Mouse (Mus musculus) ES-Bruce4 (cell line): ENCODE measurements around the gene Frmd4a. TPM values are rescaled to one million over a fixed set of nuclear protein-coding genes. Genes with fewer than 3 reads are reported as not detected.

Experiments used
- H3K27ac ChIP-seq: 2 replicates; pipeline ENCODE4 v1.5.1; 2012; ENCODE audit warnings: low read length, inconsistent platforms; ENCODE audit not compliant: insufficient read depth
- H3K27me3 ChIP-seq: 2 replicates; pipeline ENCODE4 v1.6.1; 2012; ENCODE audit warnings: mild to moderate bottlenecking, low read length, inconsistent platforms; ENCODE audit not compliant: control insufficient read depth, poor library complexity, insufficient read depth, severe bottlenecking
- H3K36me3 ChIP-seq: 2 replicates; pipeline ENCODE4 v1.6.1; 2012; ENCODE audit warnings: inconsistent platforms, mild to moderate bottlenecking, low read length, moderate library complexity; ENCODE audit not compliant: control insufficient read depth, poor library complexity, insufficient read depth, severe bottlenecking
- H3K4me1 ChIP-seq: one replicate; pipeline ENCODE4 v1.8.1; 2011; ENCODE audit warnings: low read length; ENCODE audit not compliant: control insufficient read depth, insufficient read depth
- H3K4me3 ChIP-seq: 2 replicates; pipeline ENCODE4 v1.5.1; 2011; ENCODE audit warnings: low read depth, mild to moderate bottlenecking, low read length
- H3K9ac ChIP-seq: 2 replicates; pipeline ENCODE4 v1.6.1; 2012; ENCODE audit warnings: low read depth, mild to moderate bottlenecking, inconsistent platforms; ENCODE audit not compliant: poor library complexity, severe bottlenecking
- H3K9me3 ChIP-seq: replicated peaks from 2 replicates; pipeline ENCODE4 v1.6.1; 2012; ENCODE audit warnings: mild to moderate bottlenecking, low read length, inconsistent platforms; ENCODE audit not compliant: control insufficient read depth, poor library complexity, insufficient read depth, severe bottlenecking
- CTCF ChIP-seq: IDR thresholded peaks from one replicate; pipeline ENCODE4 v1.8.1; 2011; ENCODE audit warnings: low read depth, low read length
- EP300 ChIP-seq: IDR thresholded peaks from 2 replicates; pipeline ENCODE4 v1.6.1; 2011; ENCODE audit warnings: low read depth, low read length; ENCODE audit not compliant: insufficient read depth
- POLR2A ChIP-seq: IDR thresholded peaks from one replicate; pipeline ENCODE4 v1.8.1; 2011; ENCODE audit warnings: low read length; ENCODE audit not compliant: insufficient read depth
- polyA plus RNA-seq: library from polyadenylated mRNA; stranded (reverse); fragments of >200 nt; gene quantifications from 2 replicates; pipeline ENCODE4 v1.2.4, GENCODE M21; 2011; ENCODE audit warnings: low read depth; ENCODE audit not compliant: missing spikeins, insufficient read depth, insufficient read length

Frmd4a gene
- polyA plus RNA-seq, 1 experiment: 5.6 TPM

DNA sequence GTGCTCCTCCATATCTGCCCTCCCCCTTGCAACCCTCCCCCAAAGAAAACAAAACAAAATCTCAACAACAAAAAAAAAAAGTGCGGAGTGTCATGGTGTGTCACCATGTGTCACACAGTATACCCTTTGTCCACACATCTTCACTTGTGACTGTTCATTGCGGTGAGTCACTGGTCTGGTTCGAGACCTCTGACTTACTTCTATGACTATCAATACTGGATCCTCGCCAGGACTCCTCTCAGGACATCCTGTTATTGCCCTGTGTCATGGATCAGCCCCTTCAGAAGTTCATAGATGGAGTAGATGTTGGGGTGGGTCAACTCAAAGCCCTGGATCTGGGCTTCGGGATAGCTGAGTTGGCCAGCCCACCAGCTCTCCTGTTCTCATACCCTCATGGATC, 462.7 kb downstream of the Frmd4a start:
- Histone ChIP-seq H3K36me3 (no peaks in the 10 kb centered on the region), H3K4me3 (no peak overlapping the region), H3K27me3 (no peaks in the 10 kb centered on the region), H3K9me3 (no peaks in the 10 kb centered on the region), H3K27ac (no peak overlapping the region), H3K4me1 (no peaks in the 10 kb centered on the region), H3K9ac (no peak overlapping the region)
- TF ChIP-seq CTCF (no peak), POLR2A (no peak), EP300 (no peak)

DNA sequence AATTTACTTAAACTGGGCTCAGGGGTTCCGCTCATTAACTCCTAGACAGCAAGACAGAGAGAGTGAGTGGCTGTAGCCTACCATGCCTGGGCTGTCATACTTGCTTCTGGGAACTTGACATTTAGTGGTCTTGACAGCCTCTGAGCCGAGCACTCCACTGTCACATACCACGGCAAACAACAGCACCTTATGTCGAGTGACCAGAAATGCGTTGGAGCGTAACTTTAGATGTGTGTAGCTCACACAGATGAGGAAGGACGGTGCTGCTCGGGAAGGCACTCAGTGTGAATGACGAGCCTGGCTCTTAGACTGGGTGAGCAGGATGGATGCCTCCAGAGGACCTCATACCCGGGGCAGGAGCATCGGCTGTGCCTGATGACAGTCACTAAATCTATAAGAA, 463.6 kb downstream of the Frmd4a start:
- no peak overlapping the region for H3K9ac ChIP-seq
- H3K36me3 ChIP-seq: no peaks in the 10 kb centered on the region
- H3K27ac ChIP-seq: no peak overlapping the region
- H3K27me3 ChIP-seq: no peaks in the 10 kb centered on the region
- H3K4me3 ChIP-seq: no peak overlapping the region
- no peak for TF ChIP-seq EP300
- TF ChIP-seq CTCF: no peak
- no peak for TF ChIP-seq POLR2A
- H3K9me3 ChIP-seq: no peaks in the 10 kb centered on the region
- no peaks in the 10 kb centered on the region for H3K4me1 ChIP-seq

DNA sequence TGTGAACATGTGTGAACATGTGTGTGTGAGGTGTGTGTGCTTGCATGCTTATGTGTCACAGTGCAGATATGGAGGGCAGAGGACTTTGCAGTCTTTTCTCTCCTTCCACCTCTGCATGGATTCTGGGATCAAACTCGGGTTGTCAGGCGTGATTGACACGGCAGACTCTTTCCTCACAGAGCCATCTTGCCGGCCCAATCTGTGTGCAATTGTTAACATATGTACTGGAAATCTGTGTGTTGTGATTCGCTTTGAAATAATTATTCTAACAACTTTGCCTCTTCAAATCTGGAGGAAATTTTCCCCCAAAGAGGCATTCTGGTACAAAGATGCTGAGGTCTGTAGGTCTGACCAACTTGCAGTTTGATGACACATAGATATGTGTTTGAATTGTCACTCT, 468.7 kb downstream of the Frmd4a start:
- no peaks in the 10 kb centered on the region for H3K4me1 ChIP-seq
- no peak for TF ChIP-seq EP300
- TF ChIP-seq CTCF: no peak
- no peak for TF ChIP-seq POLR2A
- H3K36me3 ChIP-seq: no peaks in the 10 kb centered on the region
- H3K9ac ChIP-seq: no peak overlapping the region
- no peak overlapping the region for H3K4me3 ChIP-seq
- no peaks in the 10 kb centered on the region for H3K9me3 ChIP-seq
- no peaks in the 10 kb centered on the region for H3K27me3 ChIP-seq
- H3K27ac ChIP-seq: no peak overlapping the region

DNA sequence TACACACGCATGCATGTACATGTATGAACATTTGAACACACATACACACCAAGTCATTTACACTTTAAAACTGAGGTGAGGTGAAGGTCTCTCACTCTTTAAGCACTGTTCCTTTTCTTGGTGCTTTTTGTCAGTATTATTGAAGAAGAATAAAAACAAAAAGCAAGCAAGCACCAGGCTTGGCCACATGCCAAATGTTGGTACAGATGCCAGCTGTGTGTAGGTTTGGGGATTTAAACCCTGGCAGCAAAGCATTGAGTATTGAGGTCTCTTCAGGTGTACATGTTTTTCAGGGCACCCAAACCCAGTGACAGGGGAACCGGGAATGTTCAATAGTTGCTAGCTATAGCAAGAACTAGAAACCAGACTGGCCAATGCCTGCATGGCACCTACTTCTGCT, 469.8 kb downstream of the Frmd4a start:
- Histone ChIP-seq H3K27me3 (no peaks in the 10 kb centered on the region), H3K9ac (no peak overlapping the region), H3K27ac (no peak overlapping the region), H3K4me3 (no peak overlapping the region), H3K36me3 (no peaks in the 10 kb centered on the region), H3K4me1 (no peaks in the 10 kb centered on the region), H3K9me3 (no peaks in the 10 kb centered on the region)
- TF ChIP-seq CTCF: no peak
- no peak for TF ChIP-seq EP300
- TF ChIP-seq POLR2A: no peak

DNA sequence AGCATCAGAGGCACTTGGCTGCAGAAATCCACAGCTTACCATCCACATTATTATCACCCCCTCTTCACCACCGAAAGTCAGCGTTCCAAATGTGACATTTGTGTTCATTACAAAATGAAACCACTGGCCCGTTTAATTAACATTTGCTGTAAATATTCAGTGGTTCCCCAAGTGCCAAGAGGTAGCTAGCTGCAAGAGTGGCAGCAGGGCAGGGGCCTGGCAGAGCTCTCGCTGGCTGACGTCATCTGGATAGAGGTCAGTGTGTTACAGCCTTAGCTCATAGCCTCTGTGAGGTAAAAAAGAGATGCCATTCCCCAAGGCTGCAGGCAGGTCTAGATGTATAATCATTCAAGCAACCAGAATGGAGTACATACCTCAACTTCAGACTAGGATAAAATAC, 473.3 kb downstream of the Frmd4a start:
- no peak for TF ChIP-seq EP300
- no peak for TF ChIP-seq CTCF
- TF ChIP-seq POLR2A: no peak
- Histone ChIP-seq H3K4me1 (no peaks in the 10 kb centered on the region), H3K36me3 (no peaks in the 10 kb centered on the region), H3K27me3 (no peaks in the 10 kb centered on the region), H3K27ac (no peak overlapping the region), H3K4me3 (no peak overlapping the region), H3K9me3 (no peaks in the 10 kb centered on the region), H3K9ac (no peak overlapping the region)

DNA sequence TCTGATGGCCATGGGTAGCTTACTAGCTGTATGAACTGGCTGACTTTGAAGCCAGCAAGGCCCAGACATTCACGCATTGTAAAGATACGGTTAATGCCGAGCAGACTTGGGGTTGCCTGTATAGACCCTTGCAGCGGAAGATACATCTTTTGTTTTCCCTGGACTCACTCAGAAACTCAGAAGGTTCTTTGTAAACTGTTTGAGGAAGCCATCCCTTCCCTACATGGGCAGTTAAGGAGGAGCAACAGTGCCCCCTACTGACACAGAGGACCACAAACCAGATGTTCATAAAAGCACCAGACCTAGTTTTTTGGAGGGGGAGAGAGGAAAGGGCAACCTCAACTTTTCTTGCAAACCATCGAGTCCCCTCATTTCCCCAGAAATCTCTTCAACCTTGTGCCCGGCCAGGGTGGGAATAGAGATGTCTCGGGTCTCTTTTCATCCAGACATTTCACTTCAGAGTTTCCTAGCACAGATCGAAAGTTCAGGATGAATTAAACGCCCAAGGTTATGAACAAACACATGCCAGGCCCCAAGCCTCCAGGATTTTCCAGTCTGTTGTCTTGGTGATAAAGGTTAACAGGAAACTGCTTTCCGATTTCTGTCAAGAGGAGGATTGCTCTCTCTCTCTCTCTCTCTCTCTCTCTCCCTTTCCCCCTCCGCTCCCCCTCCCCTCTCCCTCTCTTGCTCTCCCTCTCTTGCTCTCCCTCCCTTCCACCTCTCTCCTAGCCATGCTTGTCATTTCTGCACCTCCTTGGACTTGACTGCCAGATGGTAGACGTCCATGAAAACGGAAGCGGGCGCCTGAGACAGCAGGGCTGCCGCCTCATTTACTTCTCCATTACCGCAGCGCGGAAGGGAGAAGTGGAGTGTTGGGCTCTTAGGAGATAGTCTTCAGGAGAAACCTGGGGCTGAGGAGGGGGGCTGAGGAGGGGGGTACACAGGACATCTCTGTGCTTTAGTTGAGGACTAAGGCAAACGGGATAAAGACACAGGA, 475.3 kb downstream of the Frmd4a start:
- no peak for TF ChIP-seq EP300
- TF ChIP-seq POLR2A: no peak
- TF ChIP-seq CTCF: peak; percentile 43
- H3K27ac ChIP-seq: no peak overlapping the region
- no peak overlapping the region for H3K9ac ChIP-seq
- no peak overlapping the region for H3K4me3 ChIP-seq
- H3K36me3 ChIP-seq: no peaks in the 10 kb centered on the region
- no peaks in the 10 kb centered on the region for H3K27me3 ChIP-seq
- no peaks in the 10 kb centered on the region for H3K4me1 ChIP-seq
- no peaks in the 10 kb centered on the region for H3K9me3 ChIP-seq
